Mouse (Mus musculus) embryo, embryonic 10 days (tissue): ENCODE measurements at regions not wholly inside any gene's neighbourhood (a gene's known extent, or its start where the extent isn't known, plus 50 kb on each side); places are given as distances from the start of the nearest gene placed in this dataset.

Source experiments
- DNase-seq: peaks from one replicate; pipeline ENCODE4 v3.0.0-alpha.2; 2015; ENCODE audit warnings: low spot score

- DNase-seq: peak; percentile 22
Observed at GRCm38 (mm10) chr10:118765544-118766441, 104.2 kb downstream of the Dyrk2 start.

- no peak for DNase-seq
Observed at GRCm38 (mm10) chr10:118766826-118767225, 103.2 kb downstream of the Dyrk2 start.

- DNase-seq: no peak
Observed at GRCm38 (mm10) chr10:118769751-118770150, 100.3 kb downstream of the Dyrk2 start.

GRCm38 (mm10) chr10:118778656-118779055, 91.4 kb downstream of the Dyrk2 start:
- DNase-seq: no peak

- DNase-seq: no peak
Observed at GRCm38 (mm10) chr10:118780831-118781569, 89.0 kb downstream of the Dyrk2 start.

GRCm38 (mm10) chr10:118781811-118782232, 88.2 kb downstream of the Dyrk2 start:
- DNase-seq: no peak

GRCm38 (mm10) chr10:118782646-118783045, 87.4 kb downstream of the Dyrk2 start:
- DNase-seq: no peak

GRCm38 (mm10) chr10:118787280-118787690, 82.7 kb downstream of the Dyrk2 start:
- DNase-seq: no peak

GRCm38 (mm10) chr10:118792352-118793100, 77.5 kb downstream of the Dyrk2 start:
- DNase-seq: no peak

GRCm38 (mm10) chr10:118793794-118794193, 76.2 kb downstream of the Dyrk2 start:
- no peak for DNase-seq

GRCm38 (mm10) chr10:118794395-118795060, 75.5 kb downstream of the Dyrk2 start:
- DNase-seq: no peak

- DNase-seq: no peak
Observed at GRCm38 (mm10) chr10:118795061-118795407, 75.0 kb downstream of the Dyrk2 start.

- no peak for DNase-seq
Observed at GRCm38 (mm10) chr10:118796512-118796911, 73.5 kb downstream of the Dyrk2 start.

- DNase-seq: no peak
Observed at GRCm38 (mm10) chr10:118797256-118797655, 72.8 kb downstream of the Dyrk2 start.

- DNase-seq: no peak
Observed at GRCm38 (mm10) chr10:118799767-118800166, 70.2 kb downstream of the Dyrk2 start.

- no peak for DNase-seq
Observed at GRCm38 (mm10) chr10:118803922-118804557, 66.0 kb downstream of the Dyrk2 start.

- DNase-seq: no peak
Observed at GRCm38 (mm10) chr10:118804574-118804973, 65.4 kb downstream of the Dyrk2 start.
